Mouse (Mus musculus) WW6 (cell line): Measurements from ENCODE around the gene Shisal1.

Experiments
- DNase-seq: peaks from one replicate; pipeline ENCODE4 v3.0.0-alpha.2; 2013; ENCODE audit warnings: low read depth, low spot score

The Shisal1 gene

DNA sequence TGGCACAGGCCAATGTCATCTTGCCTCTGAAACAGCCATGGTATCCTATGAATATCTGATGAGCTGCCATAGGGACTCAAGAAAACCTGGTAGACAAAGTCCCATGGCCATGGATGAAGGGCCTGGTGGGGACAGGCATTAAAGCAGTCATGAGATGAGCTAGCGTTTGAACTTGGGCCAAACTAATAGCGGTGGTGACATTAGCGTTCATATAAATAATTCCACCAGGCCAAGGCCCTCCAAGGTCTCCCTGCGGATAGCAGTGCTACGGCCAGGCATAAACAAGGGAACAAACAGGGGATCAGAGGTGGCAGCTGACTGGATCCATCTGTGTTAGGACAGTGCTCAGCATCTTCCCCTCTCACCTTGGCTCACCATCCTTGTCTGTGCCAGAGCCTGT lies 21.2 kb downstream of the Shisal1 start:
- DNase-seq, result no peak

DNA sequence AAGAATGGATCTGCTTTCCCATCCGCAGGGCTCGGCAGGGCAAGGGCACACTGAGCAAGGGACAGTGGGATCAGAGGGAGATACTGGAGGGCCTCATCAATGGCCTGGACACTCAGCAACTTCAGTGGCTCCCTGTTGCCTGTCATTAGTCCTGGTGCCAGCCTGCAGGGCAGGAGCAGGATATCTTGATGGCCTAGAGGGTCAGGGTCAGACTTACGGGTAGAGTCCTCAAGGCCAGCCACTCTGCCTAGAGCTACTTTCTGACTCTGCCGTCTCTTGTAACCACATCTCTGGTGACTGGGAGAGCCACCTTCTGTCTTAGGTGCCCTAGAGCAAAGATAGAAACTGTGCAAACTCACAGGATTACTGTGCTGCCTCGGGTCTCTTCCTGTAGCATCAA lies 23.1 kb downstream of the Shisal1 start:
- no peak for DNase-seq

DNA sequence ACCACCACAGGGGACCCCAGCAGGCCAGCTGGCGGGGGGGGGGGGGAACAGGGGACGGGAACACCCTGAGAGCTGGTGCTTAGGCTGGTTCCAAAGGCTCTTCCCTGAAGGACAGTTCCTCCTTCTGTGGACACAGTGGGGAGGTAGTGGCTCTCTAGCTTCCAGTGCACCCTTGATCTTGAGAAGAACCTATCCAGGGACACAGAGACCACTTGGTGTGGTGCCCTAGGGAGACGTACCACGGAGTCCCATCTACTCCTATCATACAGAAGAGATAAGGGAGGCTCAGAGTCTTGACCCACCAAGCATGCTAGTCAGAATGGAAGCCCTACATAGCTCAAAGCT lies 28.7 kb downstream of the Shisal1 start:
- DNase-seq, result no peak

DNA sequence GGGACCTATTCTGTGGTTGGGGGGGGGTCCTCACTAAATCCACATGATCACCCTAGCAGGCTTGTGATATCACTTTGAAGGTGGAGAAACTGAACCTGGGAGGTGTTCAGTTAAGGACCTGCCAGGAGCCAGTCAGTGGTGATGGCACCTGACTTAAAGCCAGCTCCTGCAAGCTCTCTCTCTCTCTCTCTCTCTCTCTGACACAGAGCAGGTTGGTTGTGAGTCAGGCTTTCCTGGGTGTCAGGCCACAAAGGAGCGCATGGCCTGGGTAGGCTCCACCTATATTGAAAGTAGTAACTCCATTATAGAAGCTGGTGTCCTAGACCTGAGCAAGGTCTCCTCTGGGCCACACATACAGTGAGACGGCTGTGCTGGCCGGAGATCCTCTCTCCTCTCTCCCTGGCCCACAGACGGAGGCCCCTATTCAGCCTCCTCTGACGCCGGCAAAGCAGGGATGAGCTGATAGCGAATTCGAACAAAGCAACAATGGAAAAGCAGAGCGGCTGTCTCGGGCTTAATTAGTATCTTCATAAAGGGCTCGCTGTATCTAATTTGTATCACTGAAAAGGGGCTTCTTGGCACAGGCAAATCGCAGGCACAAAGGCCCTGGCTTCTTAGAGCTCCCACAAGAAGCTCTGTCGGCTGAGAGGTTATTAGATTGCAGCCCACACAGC lies 29.2 kb downstream of the Shisal1 start:
- DNase-seq, result no peak

DNA sequence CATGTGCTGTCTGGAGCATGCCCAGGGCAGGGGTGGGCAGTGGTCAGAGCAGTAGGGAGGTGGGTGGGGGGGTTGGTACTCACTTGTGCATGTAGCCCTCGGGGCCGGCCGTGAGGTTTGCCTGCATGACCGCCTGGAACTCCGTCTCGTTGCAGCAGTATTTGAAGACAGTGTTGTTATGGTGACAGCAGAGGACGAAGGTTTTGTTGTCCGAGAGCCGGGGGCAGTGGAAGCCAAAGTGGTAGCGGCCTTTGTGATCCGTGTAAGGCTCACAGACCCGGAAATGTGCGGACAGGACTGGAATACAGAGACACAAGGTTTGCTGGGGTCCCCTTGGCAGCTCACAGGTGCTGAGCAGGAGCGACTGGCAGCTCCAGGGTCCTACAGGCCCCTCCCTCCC lies 29.9 kb downstream of the Shisal1 start:
- DNase-seq, result no peak

DNA sequence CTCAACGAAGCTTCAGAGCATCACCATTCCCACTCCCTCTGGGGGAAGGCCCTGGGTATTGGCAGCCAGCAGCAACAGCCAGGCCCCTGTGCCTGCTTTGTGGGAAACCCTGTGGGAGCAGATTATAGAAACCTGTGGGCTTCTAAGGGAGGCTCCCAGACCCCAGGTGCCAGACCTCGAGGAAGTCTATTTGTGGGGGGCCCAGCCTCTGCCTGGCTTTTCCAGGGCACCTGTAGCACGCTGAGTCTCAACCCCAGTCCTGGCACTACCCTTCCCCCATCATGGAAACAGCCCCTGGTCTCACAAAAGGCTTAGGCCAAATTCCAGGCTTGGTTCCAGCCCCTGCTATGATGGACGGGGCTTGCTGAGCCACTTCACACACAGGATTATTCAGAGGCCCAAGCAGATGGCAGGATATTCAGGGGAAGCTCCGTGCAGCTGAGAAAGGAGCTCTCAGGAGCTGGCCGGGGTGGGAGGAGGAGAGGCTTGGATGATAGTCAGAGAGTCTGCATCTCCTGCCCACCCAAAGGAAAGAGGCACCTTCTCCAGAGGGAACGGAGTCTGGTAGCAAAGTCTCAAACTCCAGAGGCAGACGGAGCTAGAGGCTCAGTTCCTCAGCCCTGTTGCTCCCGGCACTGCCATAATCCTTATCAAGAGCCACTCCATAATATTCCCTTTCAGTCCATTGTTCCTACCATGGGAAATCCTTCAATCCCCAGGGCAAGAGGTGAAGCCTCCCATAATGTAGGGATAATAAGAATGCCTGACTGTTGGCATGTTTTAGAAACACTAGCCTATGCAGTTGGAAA lies 32.7 kb downstream of the Shisal1 start:
- no peak for DNase-seq

DNA sequence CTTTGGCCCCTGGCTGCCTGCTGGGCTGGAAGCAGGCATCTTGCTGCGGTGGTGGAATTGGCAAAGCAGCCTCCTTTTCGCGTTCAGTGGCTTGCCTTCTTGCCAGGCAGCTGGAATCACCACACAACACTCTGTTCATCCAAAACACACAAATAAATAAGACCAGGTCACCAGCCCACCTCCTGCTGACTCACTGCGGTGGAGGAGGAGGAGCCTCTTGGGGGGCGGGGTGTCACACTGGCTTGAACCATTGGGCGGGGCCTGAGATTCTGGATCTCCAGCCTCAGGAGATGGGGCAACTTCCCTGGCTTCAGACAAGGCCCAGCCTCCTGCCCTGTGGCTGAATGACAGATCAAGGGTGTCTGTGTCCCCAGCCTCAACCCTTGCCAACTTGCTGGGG lies 34.5 kb downstream of the Shisal1 start:
- no peak for DNase-seq

DNA sequence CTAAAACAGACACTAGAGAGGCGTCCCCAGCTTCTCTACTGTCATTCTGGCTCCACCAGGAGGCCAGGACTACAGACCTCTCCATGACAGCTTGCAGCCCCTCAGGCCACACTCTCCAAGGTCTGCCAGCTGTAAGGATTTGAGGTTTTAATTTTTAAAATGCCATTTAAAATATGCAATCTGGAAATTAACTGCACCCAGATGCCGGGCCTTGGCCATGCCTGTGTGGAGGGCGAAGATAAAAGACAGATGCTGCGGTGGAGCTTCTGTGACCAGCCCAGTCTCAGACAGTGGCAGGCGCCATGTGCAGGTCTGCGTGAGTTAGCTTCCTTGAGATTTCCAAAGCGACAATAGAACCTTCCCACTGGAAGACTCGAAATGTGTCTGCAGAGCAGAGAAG lies 36.8 kb downstream of the Shisal1 start:
- no peak for DNase-seq

DNA sequence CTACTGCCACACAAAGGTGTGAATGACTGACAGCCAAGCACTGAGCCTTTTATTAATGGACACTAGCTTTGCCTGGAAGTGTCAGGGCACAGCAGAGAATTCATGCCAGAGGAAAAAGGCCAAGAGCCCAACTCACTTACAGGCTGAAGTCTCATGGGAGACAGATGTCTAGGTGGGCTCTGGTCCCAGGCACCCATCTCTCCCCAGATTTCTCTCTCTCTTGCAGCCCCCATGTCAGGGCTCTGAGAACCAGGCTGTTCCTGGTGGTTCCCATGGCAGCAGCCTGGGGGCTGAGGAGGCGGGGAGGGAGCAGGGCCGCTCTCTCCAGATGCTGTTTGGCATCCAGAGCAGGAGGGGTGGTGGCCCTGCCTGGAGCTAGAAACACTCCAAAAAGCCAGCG lies 38.3 kb downstream of the Shisal1 start:
- DNase-seq, result no peak

DNA sequence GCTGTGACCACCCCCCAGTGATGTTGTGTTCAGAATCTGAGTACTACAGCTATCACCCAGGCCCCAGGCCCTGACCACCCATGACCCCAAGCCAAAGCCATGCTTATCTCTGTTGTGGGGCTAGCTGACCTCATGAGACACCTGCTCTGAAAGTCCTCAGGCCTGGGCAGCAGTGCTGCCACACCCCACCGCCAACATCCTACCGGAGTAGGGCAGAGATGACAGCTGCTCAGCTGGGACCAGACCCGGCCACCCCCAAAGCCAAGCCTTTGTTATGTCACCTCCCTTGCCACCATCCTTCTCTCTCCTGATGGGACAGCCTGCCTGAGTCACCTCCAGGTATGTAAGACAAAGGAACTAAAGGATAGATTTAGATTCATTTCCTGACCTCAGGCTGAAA lies 41.1 kb downstream of the Shisal1 start:
- no peak for DNase-seq

DNA sequence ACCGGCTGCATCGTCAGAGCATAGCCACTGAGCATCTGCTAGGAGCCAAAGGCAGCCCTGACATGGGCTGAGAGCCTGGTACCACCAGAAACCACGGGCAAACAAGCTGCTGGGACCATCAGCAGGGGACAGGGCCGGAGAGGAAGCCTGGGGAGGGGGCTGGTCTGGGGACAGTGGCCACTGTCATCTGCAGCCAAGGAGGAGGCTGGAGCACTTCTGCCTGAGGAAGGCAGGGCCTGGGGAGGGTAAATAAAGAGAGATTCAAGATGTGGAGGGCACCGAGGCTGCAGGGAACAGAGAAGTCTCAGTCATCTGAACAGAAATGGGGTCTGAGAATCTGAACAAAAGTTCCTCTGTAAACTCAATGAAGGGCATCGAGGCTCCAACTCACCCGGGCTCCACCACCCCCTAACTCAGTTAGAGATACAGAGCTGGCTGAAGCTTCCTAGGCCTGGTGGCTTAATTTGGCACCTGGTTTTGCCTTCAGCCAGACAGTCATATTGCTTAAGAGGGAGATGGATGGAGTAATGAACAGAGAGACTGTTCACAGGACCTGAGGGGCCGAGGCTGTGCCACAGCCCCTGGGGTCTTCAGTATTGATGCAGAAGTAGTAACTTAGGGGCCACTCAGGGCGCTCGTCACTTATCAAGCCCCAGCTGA lies 43.3 kb downstream of the Shisal1 start:
- no peak for DNase-seq

DNA sequence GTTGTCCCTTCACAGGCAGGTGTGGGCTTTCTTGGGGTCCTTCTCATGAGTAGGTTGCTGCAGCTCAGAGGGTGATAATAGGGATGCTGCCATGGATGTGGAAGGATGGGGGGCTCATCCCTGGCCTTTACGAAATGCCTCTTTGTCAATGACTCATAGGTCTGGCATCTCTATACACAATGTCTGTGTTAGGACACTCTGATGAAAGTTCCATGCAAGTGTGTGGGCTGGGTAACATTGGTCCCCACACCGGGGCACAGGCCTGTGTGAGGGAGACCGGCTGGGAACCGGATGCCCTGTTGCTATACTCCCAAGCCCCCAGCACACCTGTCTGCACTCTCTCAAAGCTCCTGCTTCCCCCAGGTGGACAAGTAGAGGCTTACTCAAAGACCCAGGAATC lies 48.3 kb downstream of the Shisal1 start:
- no peak for DNase-seq

DNA sequence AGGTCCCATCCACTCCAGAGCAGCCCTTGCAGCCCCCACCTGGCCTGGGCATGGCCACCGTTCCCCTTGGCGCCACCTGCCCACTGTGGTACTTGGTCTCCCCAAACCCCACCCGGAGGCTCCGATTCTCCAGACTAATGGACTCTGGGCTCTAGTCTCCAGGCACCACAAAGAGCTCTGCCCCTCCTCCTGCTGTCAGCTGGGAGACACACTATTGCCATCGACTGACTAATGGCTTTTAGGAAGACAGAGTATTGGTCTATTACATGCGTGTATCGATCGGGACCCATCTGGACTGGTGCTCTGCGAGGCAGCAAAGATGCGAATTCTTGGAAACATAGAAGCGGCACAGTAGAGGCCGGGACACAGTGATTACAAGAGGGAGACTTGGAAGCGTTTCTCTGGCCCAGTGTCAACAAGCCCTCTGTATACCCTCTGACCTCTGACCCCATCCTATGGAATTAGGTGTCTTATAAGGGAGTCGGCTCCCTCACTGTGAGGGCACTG lies 49.2 kb downstream of the Shisal1 start:
- no peak for DNase-seq

DNA sequence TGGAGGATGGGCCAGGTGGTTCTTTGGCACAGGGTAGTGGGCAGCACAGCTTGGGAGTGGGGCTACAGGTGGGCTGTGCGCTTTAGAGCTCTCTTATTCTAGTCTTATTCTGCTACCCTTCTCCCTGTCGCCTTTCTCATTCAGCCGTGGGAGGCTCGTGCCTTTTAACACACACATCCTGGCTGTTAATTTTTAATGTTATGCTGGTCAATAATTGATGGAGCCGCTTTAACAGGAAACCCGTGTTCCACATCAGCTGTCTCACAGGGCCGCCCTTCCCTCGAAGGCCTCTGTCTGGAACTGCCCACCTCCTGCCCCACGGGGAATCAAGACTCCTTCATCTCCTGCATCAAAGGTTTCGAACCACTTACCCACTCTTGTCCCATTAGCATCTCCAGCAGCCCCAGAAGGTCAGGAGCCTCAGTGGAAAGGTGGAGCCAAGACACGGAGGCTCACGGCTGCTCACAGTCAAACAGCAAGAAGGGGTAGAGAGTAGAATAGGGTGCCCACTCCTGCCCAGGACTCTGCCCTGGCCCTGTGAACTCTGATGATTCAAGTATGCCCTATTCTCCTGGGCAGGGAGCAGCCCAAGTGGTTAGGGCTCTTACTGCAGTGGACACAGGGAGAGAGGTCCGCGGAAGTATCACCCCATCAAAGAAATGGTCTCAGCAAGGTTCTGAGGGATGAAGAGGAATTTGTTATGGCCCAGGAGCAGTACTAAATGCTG lies 51.4 kb downstream of the Shisal1 start:
- no peak for DNase-seq

DNA sequence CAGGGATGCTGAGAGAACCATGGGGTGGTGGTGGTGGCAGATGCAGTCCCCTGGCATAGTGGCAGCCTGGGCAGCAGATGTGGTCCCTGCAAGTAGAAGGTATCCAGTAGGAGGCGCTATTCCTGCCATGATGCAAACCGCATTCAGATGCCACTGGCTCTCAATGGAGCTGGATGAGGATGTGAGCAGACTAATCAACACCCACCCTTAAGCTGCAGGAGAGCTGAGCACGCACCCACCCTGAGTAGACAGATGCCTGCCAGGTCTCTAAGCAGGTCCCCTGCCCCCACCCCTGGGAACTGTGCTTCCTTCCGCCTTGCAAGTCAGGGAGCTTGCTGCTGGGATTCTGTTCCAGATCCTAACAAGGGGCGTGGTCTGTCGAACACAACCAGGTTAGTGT lies 53.6 kb downstream of the Shisal1 start:
- no peak for DNase-seq

DNA sequence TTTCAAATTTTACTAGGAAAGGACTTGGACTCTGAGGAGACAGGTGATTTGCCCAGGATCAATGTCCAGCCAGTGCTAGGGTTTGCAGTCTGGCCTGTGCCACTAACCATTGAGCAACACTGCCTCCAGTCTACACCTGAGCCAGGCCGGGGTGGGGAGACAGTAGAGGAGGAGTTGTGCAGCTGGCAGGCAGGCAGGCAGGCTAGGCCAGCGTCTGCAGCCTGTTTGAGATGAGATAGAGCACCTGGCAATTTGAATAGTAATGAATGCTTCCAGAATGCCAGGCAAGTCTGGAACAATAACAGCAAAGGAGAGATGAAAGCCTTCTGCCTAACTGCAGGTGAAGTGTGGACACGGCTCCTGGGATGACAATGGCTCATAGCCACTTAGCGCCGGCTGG lies 54.1 kb downstream of the Shisal1 start:
- DNase-seq, result no peak

DNA sequence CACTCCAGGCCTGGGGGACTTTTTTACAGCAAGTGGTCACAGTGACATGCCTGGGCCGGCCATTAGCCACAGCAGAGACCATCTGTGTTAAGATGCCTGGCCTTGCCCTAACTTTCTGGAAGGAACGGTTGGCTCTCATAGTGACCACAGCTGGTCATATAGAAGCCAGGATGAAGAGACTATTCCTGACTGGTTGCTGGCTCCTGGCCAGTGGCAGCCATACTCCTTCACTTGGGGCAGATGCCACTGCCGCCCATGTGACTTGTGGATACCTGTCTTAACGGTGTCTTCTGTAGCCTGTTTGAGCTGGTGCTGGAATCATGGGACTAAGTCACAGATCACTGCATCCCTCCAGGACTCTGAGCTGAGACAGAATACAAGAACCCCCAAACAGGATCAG lies 54.8 kb downstream of the Shisal1 start:
- no peak for DNase-seq

DNA sequence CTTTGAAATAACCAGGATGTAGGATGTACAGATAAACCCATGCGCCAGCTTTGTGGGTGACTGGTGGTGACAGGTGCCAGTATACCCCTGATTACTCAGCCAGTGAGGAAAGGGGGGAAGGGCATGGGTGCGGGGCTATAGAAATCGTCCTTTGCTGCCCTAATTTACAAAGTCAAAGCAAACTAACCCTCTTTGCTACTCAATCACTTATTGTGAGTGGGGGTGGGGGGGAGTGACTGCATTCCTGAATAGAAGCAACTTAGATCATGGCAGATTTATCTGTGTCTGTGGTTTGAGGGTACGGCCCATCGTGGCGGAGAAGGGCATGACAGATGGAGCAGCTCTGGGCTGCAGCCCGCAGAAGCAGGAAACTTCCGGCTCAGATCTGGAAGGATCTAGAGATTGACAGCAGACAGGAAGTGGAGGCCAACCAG lies 58.2 kb downstream of the Shisal1 start:
- DNase-seq, result no peak

DNA sequence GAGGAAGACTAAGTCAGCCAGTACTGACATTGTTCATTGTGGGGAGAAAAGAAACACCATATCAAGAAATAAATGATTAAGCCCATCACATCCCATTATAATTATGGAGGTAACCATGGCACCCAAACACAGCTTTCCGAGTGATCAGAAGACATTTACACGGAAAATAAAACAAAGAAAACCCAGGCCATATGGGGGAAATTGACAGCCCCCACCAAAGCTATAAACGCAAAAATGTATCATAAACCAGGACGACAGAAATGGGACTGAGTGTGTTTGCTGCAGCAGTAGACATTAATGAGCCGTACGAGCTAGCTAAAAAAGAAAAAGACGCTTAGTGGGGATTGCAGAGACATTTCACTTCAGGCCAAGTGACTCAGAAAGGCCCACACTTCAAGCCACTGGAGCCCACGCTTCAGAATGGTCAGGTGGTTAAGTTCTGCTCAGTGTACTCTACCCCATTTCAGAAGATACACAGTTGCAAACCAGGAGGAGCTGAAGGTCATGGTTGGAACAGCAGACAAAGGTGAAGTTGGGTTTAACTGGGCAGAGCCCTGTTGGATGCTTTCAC lies 60.8 kb downstream of the Shisal1 start:
- no peak for DNase-seq

DNA sequence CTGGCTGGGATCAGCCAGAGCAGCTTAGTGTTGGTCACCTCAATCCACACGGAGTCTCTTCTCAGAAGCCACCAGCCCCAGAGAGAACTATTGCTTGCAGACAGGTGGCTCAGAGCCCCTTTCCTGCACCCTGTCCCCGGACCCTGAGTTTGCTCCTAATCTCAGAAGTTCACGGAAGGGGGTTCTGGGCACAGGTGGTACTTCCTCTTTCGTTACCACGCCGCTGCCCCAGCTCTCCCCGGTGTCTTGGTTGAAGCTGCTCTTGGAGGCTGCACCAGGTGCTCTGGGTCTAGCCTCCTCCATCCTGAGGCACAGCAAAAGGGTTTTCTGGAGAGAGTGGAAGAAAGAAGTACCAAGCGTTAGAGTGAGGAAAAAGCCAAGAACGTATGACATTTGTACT lies 62.8 kb downstream of the Shisal1 start:
- DNase-seq, result no peak

DNA sequence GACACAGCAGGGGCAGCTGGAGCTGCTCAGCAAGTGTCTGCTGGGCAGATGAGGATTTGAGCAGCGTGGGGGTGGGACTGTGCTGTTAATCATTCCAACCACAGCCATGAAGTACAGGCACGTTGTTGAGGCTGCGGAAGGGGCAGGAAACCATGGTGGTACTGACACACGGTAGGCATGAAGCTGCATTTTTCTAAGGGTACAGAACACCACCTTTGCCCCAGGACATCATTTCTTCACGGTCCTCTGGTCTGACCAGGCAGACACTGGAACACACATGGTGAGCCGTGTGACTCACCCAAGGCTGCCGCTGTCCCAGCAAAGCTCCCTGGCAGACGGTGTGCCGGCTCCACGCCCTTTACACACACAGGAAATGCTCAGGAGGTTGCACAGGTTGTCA lies 66.7 kb downstream of the Shisal1 start:
- no peak for DNase-seq

DNA sequence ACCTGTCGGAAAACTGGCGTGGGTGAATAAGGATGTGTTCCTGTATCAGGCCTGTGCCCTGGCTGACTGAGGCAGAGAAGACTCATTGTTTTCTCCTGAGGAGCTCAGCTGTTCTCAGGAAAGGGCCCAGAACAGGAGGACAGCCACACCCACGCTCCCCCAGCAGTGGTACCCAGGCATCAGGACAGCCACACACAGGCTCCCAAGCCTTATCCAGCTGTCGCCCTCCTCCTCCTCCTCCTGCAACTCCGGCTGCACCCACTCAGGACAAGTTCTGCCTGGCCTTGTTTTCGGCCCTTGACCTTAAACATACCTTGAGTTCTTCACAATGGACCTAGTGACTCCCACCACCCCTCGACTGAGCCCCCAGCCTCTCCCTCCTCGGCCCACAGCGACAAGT lies 68.2 kb downstream of the Shisal1 start:
- no peak for DNase-seq
